Mouse (Mus musculus): ENCODE measurements around the gene Gm20517. TPM values are rescaled to one million over a fixed set of nuclear protein-coding genes. Genes with fewer than 3 reads are reported as not detected.

Gene Gm20517
- polyA plus RNA-seq, 2 experiments: 0.86 TPM

GRCm38 (mm10) chr17:47595248-47596161 is 15.9 kb upstream of the Gm20517 start:
- H3K27ac ChIP-seq: peak overlapping the region; percentile 93
- ATAC-seq (ENCODE audit: insufficient read depth) (peak; percentile 71), DNase-seq (ENCODE audit: low read depth in 3 of 3, low spot score in 3 of 3) (peak; percentile 83 to 90 (median 84))
- peaks cover 45% of the 10 kb centered on the region for H3K36me3 ChIP-seq (replicated peaks; ENCODE audit: control insufficient read depth, insufficient read depth, low read depth)
- H3K27me3 ChIP-seq (ENCODE audit: control insufficient read depth, insufficient read depth, low read length): no peaks in the 10 kb centered on the region
- peak overlapping the region; percentile 72 to 93 for H3K4me3 ChIP-seq (ENCODE audit: insufficient read depth in 1 of 2, low read depth in 2 of 2, low read length in 2 of 2)
- peak overlapping the region; percentile 98 for H3K9ac ChIP-seq (replicated peaks)
- TF ChIP-seq EP300 (IDR thresholded peaks at IDR 0.05; ENCODE audit: low read depth): peak; percentile 43
- TF ChIP-seq CTCF (IDR thresholded peaks at IDR 0.05; ENCODE audit: low read depth): no peak
- H3K4me2 ChIP-seq (ENCODE audit: low read depth): peak overlapping the region; percentile 92
- H3K9me3 ChIP-seq (ENCODE audit: control insufficient read depth, low read length): no peaks in the 10 kb centered on the region
- peaks cover 48 to 65% of the 10 kb centered on the region in 2 experiments for H3K4me1 ChIP-seq (replicated peaks; ENCODE audit: control insufficient read depth in 2 of 2, insufficient read depth in 2 of 2, low read length in 1 of 2)
- WGBS (ENCODE audit: insufficient replicate concordance): 1% methylated on average over 21 of the region's 21 CpGs

- DNase-seq (ENCODE audit: low read depth in 3 of 3, low spot score in 3 of 3) (no peak), ATAC-seq (ENCODE audit: insufficient read depth) (no peak)
- WGBS (ENCODE audit: insufficient replicate concordance): 20% methylated on average over 6 of the region's 6 CpGs
- H3K9ac ChIP-seq (replicated peaks): peak overlapping the region; percentile 98
- peak overlapping the region; percentile 92 for H3K4me2 ChIP-seq (ENCODE audit: low read depth)
- H3K4me3 ChIP-seq (ENCODE audit: insufficient read depth in 1 of 2, low read depth in 2 of 2, low read length in 2 of 2): peak overlapping the region; percentile 72 to 93
- H3K4me1 ChIP-seq (replicated peaks; ENCODE audit: control insufficient read depth in 2 of 2, insufficient read depth in 2 of 2, low read length in 1 of 2): peaks cover 43 to 59% of the 10 kb centered on the region in 2 experiments
- no peaks in the 10 kb centered on the region for H3K27me3 ChIP-seq (ENCODE audit: control insufficient read depth, insufficient read depth, low read length)
- peaks cover 53% of the 10 kb centered on the region for H3K36me3 ChIP-seq (replicated peaks; ENCODE audit: control insufficient read depth, insufficient read depth, low read depth)
- H3K9me3 ChIP-seq (ENCODE audit: control insufficient read depth, low read length): no peaks in the 10 kb centered on the region
- H3K27ac ChIP-seq: peak overlapping the region; percentile 93
- TF ChIP-seq CTCF (IDR thresholded peaks at IDR 0.05; ENCODE audit: low read depth) (no peak), EP300 (IDR thresholded peaks at IDR 0.05; ENCODE audit: low read depth) (peak; percentile 6; the same call in 1 of the 2 replicates)
These were observed 15.1 kb upstream of the Gm20517 start for GRCm38 (mm10) chr17:47596162-47596838.

- TF ChIP-seq EP300 (IDR thresholded peaks at IDR 0.05; ENCODE audit: low read depth): no peak
- TF ChIP-seq CTCF (IDR thresholded peaks at IDR 0.05; ENCODE audit: low read depth): no peak
- Histone ChIP-seq H3K9me3 (ENCODE audit: control insufficient read depth, low read length) (no peaks in the 10 kb centered on the region), H3K4me2 (ENCODE audit: low read depth) (peak overlapping the region; percentile 92), H3K27ac (peak overlapping the region; percentile 93), H3K36me3 (replicated peaks; ENCODE audit: control insufficient read depth, insufficient read depth, low read depth) (peaks cover 58% of the 10 kb centered on the region), H3K9ac (replicated peaks) (peak overlapping the region; percentile 98), H3K27me3 (ENCODE audit: control insufficient read depth, insufficient read depth, low read length) (no peaks in the 10 kb centered on the region), H3K4me3 (ENCODE audit: insufficient read depth in 1 of 2, low read depth in 2 of 2, low read length in 2 of 2) (peak overlapping the region; percentile 72 to 93), H3K4me1 (replicated peaks; ENCODE audit: control insufficient read depth in 2 of 2, insufficient read depth in 2 of 2, low read length in 1 of 2) (peaks cover 38 to 54% of the 10 kb centered on the region in 2 experiments)
- ATAC-seq (ENCODE audit: insufficient read depth) (no peak), DNase-seq (ENCODE audit: low read depth in 3 of 3, low spot score in 3 of 3) (no peak)
- WGBS (ENCODE audit: insufficient replicate concordance): 40% methylated on average over 5 of the region's 5 CpGs
These were observed 14.6 kb upstream of the Gm20517 start for GRCm38 (mm10) chr17:47596839-47597164.

- Histone ChIP-seq H3K4me1 (replicated peaks; ENCODE audit: control insufficient read depth in 2 of 2, insufficient read depth in 2 of 2, low read length in 1 of 2) (peaks cover 34 to 49% of the 10 kb centered on the region in 2 experiments), H3K9ac (replicated peaks) (peak overlapping the region; percentile 98), H3K4me3 (ENCODE audit: insufficient read depth in 1 of 2, low read depth in 2 of 2, low read length in 2 of 2) (peak overlapping the region; percentile 72 to 93), H3K36me3 (replicated peaks; ENCODE audit: control insufficient read depth, insufficient read depth, low read depth) (peaks cover 62% of the 10 kb centered on the region), H3K27ac (peak overlapping the region; percentile 93), H3K27me3 (ENCODE audit: control insufficient read depth, insufficient read depth, low read length) (no peaks in the 10 kb centered on the region), H3K9me3 (ENCODE audit: control insufficient read depth, low read length) (no peaks in the 10 kb centered on the region), H3K4me2 (ENCODE audit: low read depth) (peak overlapping the region; percentile 92)
- WGBS (ENCODE audit: insufficient replicate concordance): 65% methylated on average over 13 of the region's 13 CpGs
- DNase-seq (ENCODE audit: low read depth in 3 of 3, low spot score in 3 of 3): no peak
- ATAC-seq (ENCODE audit: insufficient read depth): no peak
- TF ChIP-seq CTCF (IDR thresholded peaks at IDR 0.05; ENCODE audit: low read depth): no peak
- no peak for TF ChIP-seq EP300 (IDR thresholded peaks at IDR 0.05; ENCODE audit: low read depth)
These were observed 14.1 kb upstream of the Gm20517 start for GRCm38 (mm10) chr17:47597261-47597660.

All from liver, embryonic 14.5 days (tissue).